Mouse (Mus musculus): ENCODE results near the gene Gtf2f2.

The Gtf2f2 gene

GRCm38 (mm10) chr14:75858181-75858580 lies 152.5 kb downstream of the Gtf2f2 start:
- no peak for DNase-seq

GRCm38 (mm10) chr14:75855263-75855992 lies 155.2 kb downstream of the Gtf2f2 start:
- DNase-seq, result peak; percentile 36

- no peak for DNase-seq
These were observed 158.6 kb downstream of the Gtf2f2 start for GRCm38 (mm10) chr14:75852016-75852415.

- no peak for DNase-seq
These were observed 159.8 kb downstream of the Gtf2f2 start for GRCm38 (mm10) chr14:75850819-75851218.

GRCm38 (mm10) chr14:75849842-75850568 lies 160.7 kb downstream of the Gtf2f2 start:
- DNase-seq, result peak; percentile 69

- DNase-seq, result no peak
These were observed 161.4 kb downstream of the Gtf2f2 start for GRCm38 (mm10) chr14:75849236-75849635.

GRCm38 (mm10) chr14:75848482-75848881 lies 162.2 kb downstream of the Gtf2f2 start:
- no peak for DNase-seq

- no peak for DNase-seq
These were observed 163.0 kb downstream of the Gtf2f2 start for GRCm38 (mm10) chr14:75847669-75848068.

Measured in right cerebral cortex, postnatal 25 days (tissue).